Mouse (Mus musculus) large intestine, adult 2 months (tissue): ENCODE data around the gene Tbc1d7. TPM values are rescaled to one million over a fixed set of nuclear protein-coding genes. Genes with fewer than 3 reads are reported as not detected.
A peak's percentile ranks its signal among the peaks of the same experiment; 100 is the strongest.

Source experiments
- DNase-seq: peaks from one replicate; pipeline ENCODE4 v3.0.0-alpha.2; 2012; ENCODE audit warnings: low read depth, low spot score
- WGBS: fragments of 180-500 bp; shearing (Covaris S2); methylation state at CpG from one replicate; pipeline ENCODE4 v1.1.7; 2018; 5-methylcytosine and 5-hydroxymethylcytosine counted together
- polyA plus RNA-seq: library from polyadenylated mRNA; depleted of rRNA; stranded (reverse); fragments of >200 nt; gene quantifications from 2 replicates; pipeline ENCODE4 v1.2.3, GENCODE M21; 2012

Tbc1d7 gene
- polyA plus RNA-seq, 1 experiment: 7.9 TPM

- DNase-seq: no peak
- 72% methylated on average over 6 of the region's 6 CpGs for WGBS
These were observed 25.9 kb upstream of the Tbc1d7 start for GRCm38 (mm10) chr13:43197187-43197586.

GRCm38 (mm10) chr13:43196000-43196399 is 24.7 kb upstream of the Tbc1d7 start:
- no peak for DNase-seq
- WGBS: 51% methylated on average over 7 of the region's 7 CpGs

GRCm38 (mm10) chr13:43193932-43194331 is 22.6 kb upstream of the Tbc1d7 start:
- 91% methylated on average over 8 of the region's 8 CpGs for WGBS
- no peak for DNase-seq

- DNase-seq: no peak
- WGBS: 10% methylated on average over 7 of the region's 7 CpGs
These were observed 22.0 kb upstream of the Tbc1d7 start for GRCm38 (mm10) chr13:43193266-43193665.

- 7% methylated on average over 14 of the region's 14 CpGs for WGBS
- DNase-seq: no peak
These were observed 20.5 kb upstream of the Tbc1d7 start for GRCm38 (mm10) chr13:43191741-43192192.

GRCm38 (mm10) chr13:43191290-43191689 is 20.0 kb upstream of the Tbc1d7 start:
- no peak for DNase-seq
- WGBS: 8% methylated on average over 2 of the region's 2 CpGs

- 85% methylated on average over 4 of the region's 4 CpGs for WGBS
- DNase-seq: no peak
These were observed 16.4 kb upstream of the Tbc1d7 start for GRCm38 (mm10) chr13:43187736-43188135.

GRCm38 (mm10) chr13:43183248-43184055 is 12.2 kb upstream of the Tbc1d7 start:
- WGBS: 39% methylated on average over 8 of the region's 8 CpGs
- no peak for DNase-seq

- WGBS: 20% methylated on average over 14 of the region's 14 CpGs
- DNase-seq: peak; percentile 51
These were observed 11.3 kb upstream of the Tbc1d7 start for GRCm38 (mm10) chr13:43182465-43183201.

- DNase-seq: no peak
- WGBS: 52% methylated on average over 7 of the region's 7 CpGs
These were observed 9.8 kb upstream of the Tbc1d7 start for GRCm38 (mm10) chr13:43181104-43181503.

- 80% methylated on average over 7 of the region's 7 CpGs for WGBS
- no peak for DNase-seq
These were observed 6.0 kb upstream of the Tbc1d7 start for GRCm38 (mm10) chr13:43177317-43177716.

GRCm38 (mm10) chr13:43176676-43177075 is 5.4 kb upstream of the Tbc1d7 start:
- DNase-seq: no peak

GRCm38 (mm10) chr13:43173262-43173661 is 2.0 kb upstream of the Tbc1d7 start:
- WGBS: 15% methylated on average over 9 of the region's 9 CpGs
- no peak for DNase-seq

More at GRCm38 (mm10) chr13:43176676-43177075, 5.4 kb upstream of the Tbc1d7 start:
- 93% methylated on average over 3 of the region's 3 CpGs for whole genome bisulfite sequencing

- DNase-seq: no peak
- 43% methylated on average over 14 of the region's 14 CpGs for WGBS
These were observed 874 bp upstream of the Tbc1d7 start for GRCm38 (mm10) chr13:43172036-43172713.

- WGBS: 83% methylated on average over 9 of the region's 9 CpGs
These were observed 3.6 kb downstream of the Tbc1d7 start for GRCm38 (mm10) chr13:43167721-43168120.

GRCm38 (mm10) chr13:43159429-43159828 is 11.9 kb downstream of the Tbc1d7 start:
- 65% methylated on average over 3 of the region's 3 CpGs for WGBS
- DNase-seq: no peak

More at GRCm38 (mm10) chr13:43167721-43168120, 3.6 kb downstream of the Tbc1d7 start:
- DNase-seq: no peak

- no peak for DNase-seq
These were observed 13.0 kb downstream of the Tbc1d7 start for GRCm38 (mm10) chr13:43158281-43158680.

GRCm38 (mm10) chr13:43157370-43157769 is 13.9 kb downstream of the Tbc1d7 start:
- WGBS: 83% methylated on average over 5 of the region's 5 CpGs
- no peak for DNase-seq

More at GRCm38 (mm10) chr13:43158281-43158680, 13.0 kb downstream of the Tbc1d7 start:
- 52% methylated on average over 5 of the region's 5 CpGs for WGBS

GRCm38 (mm10) chr13:43152005-43152520 is 19.2 kb downstream of the Tbc1d7 start:
- DNase-seq: no peak
- 79% methylated on average over 14 of the region's 14 CpGs for WGBS

GRCm38 (mm10) chr13:43149661-43150060 is 21.6 kb downstream of the Tbc1d7 start:
- 92% methylated on average over 3 of the region's 3 CpGs for WGBS
- no peak for DNase-seq
